Mouse (Mus musculus): ENCODE results near the gene Sec14l1.

The Sec14l1 gene

GRCm38 (mm10) chr11:117154088-117154815, 39.3 kb downstream of the Sec14l1 start:
- no peak for DNase-seq (ENCODE audit: low spot score)

GRCm38 (mm10) chr11:117156725-117157124, 41.8 kb downstream of the Sec14l1 start:
- DNase-seq (ENCODE audit: low spot score): no peak

- DNase-seq (ENCODE audit: low spot score): no peak
Observed at GRCm38 (mm10) chr11:117158343-117158742, 43.4 kb downstream of the Sec14l1 start.

GRCm38 (mm10) chr11:117159257-117159945, 44.4 kb downstream of the Sec14l1 start:
- DNase-seq (ENCODE audit: low spot score): peak; percentile 24

- no peak for DNase-seq (ENCODE audit: low spot score)
Observed at GRCm38 (mm10) chr11:117159946-117160307, 45.0 kb downstream of the Sec14l1 start.

GRCm38 (mm10) chr11:117160791-117161190, 45.8 kb downstream of the Sec14l1 start:
- DNase-seq (ENCODE audit: low spot score): no peak

GRCm38 (mm10) chr11:117161574-117161973, 46.6 kb downstream of the Sec14l1 start:
- DNase-seq (ENCODE audit: low spot score): no peak

- no peak for DNase-seq (ENCODE audit: low spot score)
Observed at GRCm38 (mm10) chr11:117163098-117163497, 48.1 kb downstream of the Sec14l1 start.

- DNase-seq (ENCODE audit: low spot score): no peak
Observed at GRCm38 (mm10) chr11:117163771-117164170, 48.8 kb downstream of the Sec14l1 start.

GRCm38 (mm10) chr11:117168278-117169087, 53.5 kb downstream of the Sec14l1 start:
- no peak for DNase-seq (ENCODE audit: low spot score)

- no peak for DNase-seq (ENCODE audit: low spot score)
Observed at GRCm38 (mm10) chr11:117169088-117169635, 54.2 kb downstream of the Sec14l1 start.

- DNase-seq (ENCODE audit: low spot score): no peak
Observed at GRCm38 (mm10) chr11:117169801-117170565, 55.0 kb downstream of the Sec14l1 start.

- DNase-seq (ENCODE audit: low spot score): no peak
Observed at GRCm38 (mm10) chr11:117174098-117174892, 59.3 kb downstream of the Sec14l1 start.

GRCm38 (mm10) chr11:117174924-117175323, 60.0 kb downstream of the Sec14l1 start:
- DNase-seq (ENCODE audit: low spot score): no peak

- DNase-seq (ENCODE audit: low spot score): no peak
Observed at GRCm38 (mm10) chr11:117175472-117175871, 60.5 kb downstream of the Sec14l1 start.

GRCm38 (mm10) chr11:117176304-117176703, 61.3 kb downstream of the Sec14l1 start:
- peak; percentile 42 for DNase-seq (ENCODE audit: low spot score)

- DNase-seq (ENCODE audit: low spot score): no peak
Observed at GRCm38 (mm10) chr11:117176900-117177299, 61.9 kb downstream of the Sec14l1 start.

GRCm38 (mm10) chr11:117177303-117177979, 62.5 kb downstream of the Sec14l1 start:
- peak; percentile 96 for DNase-seq (ENCODE audit: low spot score)

- no peak for DNase-seq (ENCODE audit: low spot score)
Observed at GRCm38 (mm10) chr11:117179902-117180301, 64.9 kb downstream of the Sec14l1 start.

GRCm38 (mm10) chr11:117182808-117183207, 67.8 kb downstream of the Sec14l1 start:
- peak; percentile 20 for DNase-seq (ENCODE audit: low spot score)

All from adipocyte (in vitro differentiated cells).